Mouse (Mus musculus) intestine, embryonic 16.5 days (tissue): Measurements from ENCODE around the gene Nsmce4a. TPM values are rescaled to one million over a fixed set of nuclear protein-coding genes. Genes with fewer than 3 reads are reported as not detected.

ENCODE experiments used
- ATAC-seq: fragments of 200-750 bp; cut with Nextera tagmentation; 2 replicates; pipeline ENCODE4 v1.8.0; 2017; ENCODE audit warnings: moderate TSS enrichment, moderate library complexity
- H3K27ac ChIP-seq: fragments of 300-500 bp; sonication (generic); 2 replicates; pipeline ENCODE4 v1.5.1; 2014; ENCODE audit warnings: mild to moderate bottlenecking, low read length
- H3K27me3 ChIP-seq: fragments of 300-500 bp; sonication (generic); replicated peaks from 2 replicates; pipeline ENCODE4 v1.6.1; 2014; ENCODE audit warnings: low read length, control low read depth, mixed read lengths; ENCODE audit not compliant: control insufficient read depth, insufficient read depth
- H3K36me3 ChIP-seq: fragments of 300-500 bp; sonication (generic); 2 replicates; pipeline ENCODE4 v1.6.1; 2014; ENCODE audit warnings: low read length, control low read depth; ENCODE audit not compliant: control insufficient read depth, insufficient read depth
- H3K4me1 ChIP-seq: fragments of 300-500 bp; sonication (generic); 2 replicates; pipeline ENCODE4 v1.6.1; 2014; ENCODE audit warnings: low read length, control low read depth, mixed read lengths; ENCODE audit not compliant: control insufficient read depth, insufficient read depth
- H3K4me2 ChIP-seq: fragments of 300-500 bp; sonication (generic); 2 replicates; pipeline ENCODE4 v1.6.1; 2014; ENCODE audit warnings: low read depth, low read length, control low read depth
- H3K4me3 ChIP-seq: fragments of 300-500 bp; sonication (generic); 2 replicates; pipeline ENCODE4 v1.5.1; 2014; ENCODE audit warnings: mild to moderate bottlenecking, low read length
- H3K9ac ChIP-seq: fragments of 300-500 bp; sonication (generic); 2 replicates; pipeline ENCODE4 v1.6.1; 2014; ENCODE audit warnings: low read depth, low read length
- H3K9me3 ChIP-seq: fragments of 300-500 bp; sonication (generic); 2 replicates; pipeline ENCODE4 v1.6.1; 2016; ENCODE audit warnings: low read length, control low read depth; ENCODE audit not compliant: control insufficient read depth
- WGBS: fragments of 180-500 bp; shearing (Covaris S2); extraction: QIAGEN DNeasy Blood & Tissue Kit; methylation state at CpG from one replicate; pipeline ENCODE4 v1.1.7; 2014; 5-methylcytosine and 5-hydroxymethylcytosine counted together
- polyA plus RNA-seq: library from polyadenylated mRNA; unstranded; fragments of >200 nt; fragmentation: Nextera tagmentation; extraction: Ambion mirVana; gene quantifications from 2 replicates; pipeline ENCODE4 v1.2.1, GENCODE M21; 2015

Gene Nsmce4a
- polyA plus RNA-seq, 1 experiment from 2014 or later, result 86.1 TPM

DNA sequence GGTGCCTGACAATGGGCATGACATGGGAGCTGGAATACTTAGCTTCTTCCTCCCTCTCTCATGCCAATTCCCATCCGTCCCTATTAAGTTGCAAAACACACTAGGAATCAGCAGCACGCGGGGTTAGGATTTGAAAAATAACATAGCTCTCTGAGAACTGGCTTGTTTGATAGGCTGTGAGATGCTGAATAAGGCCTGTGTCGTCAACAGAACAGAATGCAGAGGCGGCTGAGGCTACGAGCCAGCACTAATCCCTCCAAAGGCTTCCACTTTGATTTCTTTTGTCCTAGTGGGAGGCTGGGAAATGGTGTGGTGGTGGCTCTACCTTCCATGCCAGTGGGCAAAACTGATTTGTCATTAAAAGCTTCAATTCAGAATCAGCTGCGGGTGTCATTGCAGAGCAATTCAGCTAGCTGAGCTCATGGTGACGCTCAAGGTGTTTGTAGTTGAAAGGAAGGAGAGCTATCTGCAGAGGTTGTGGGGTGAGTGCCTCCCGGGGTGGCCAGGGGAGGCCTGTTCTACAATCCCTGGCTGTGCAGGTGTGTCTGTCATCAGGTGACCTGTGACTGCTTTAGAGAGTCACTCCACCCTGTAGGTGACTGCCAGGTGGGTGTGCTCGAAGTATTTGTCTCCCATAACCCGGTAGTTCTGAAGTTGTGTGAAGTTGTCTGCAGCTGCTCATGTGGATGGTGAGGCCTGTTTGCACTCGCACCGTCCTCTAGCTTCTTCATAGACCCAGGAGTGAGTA lies 17.3 kb upstream of the Nsmce4a start:
- Histone ChIP-seq H3K36me3 (no peaks in the 10 kb centered on the region), H3K27ac (no peak overlapping the region; the same call in 1 of the 2 replicates), H3K9ac (no peak overlapping the region), H3K4me3 (no peak overlapping the region), H3K27me3 (no peaks in the 10 kb centered on the region), H3K4me2 (no peak overlapping the region), H3K4me1 (no peaks in the 10 kb centered on the region), H3K9me3 (no peaks in the 10 kb centered on the region)
- peak; percentile 87 for ATAC-seq
- 59% methylated on average over 13 of the region's 13 CpGs for whole genome bisulfite sequencing

DNA sequence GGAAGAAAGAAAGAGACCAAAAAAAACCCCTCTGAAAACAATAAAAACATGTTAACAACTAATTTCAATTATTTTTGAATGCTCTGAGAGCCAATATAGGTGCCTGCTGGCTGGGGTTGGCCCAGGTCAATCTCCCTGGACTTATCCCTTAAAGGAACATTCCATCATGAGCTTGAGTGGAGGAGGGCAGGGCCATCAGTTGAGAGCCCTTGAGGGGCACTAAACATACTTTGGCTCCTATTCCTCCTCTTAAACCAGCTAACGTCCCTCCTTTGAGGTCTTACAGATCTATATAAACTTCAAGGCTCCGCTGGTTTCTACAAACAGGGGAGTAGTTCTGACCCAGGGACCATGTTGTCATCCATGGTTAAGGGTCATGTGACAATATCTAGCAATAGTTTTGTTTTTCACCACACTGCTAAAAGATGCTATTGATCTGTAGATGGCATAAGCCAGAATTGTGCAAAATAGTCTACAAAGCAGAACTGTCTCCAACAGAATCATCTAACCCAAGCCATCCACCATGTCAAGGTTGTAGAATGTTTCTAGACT lies 13.7 kb upstream of the Nsmce4a start:
- H3K4me1 ChIP-seq, result no peaks in the 10 kb centered on the region
- no peak for ATAC-seq
- no peaks in the 10 kb centered on the region for H3K27me3 ChIP-seq
- no peaks in the 10 kb centered on the region for H3K36me3 ChIP-seq
- no peak overlapping the region for H3K4me3 ChIP-seq
- no peaks in the 10 kb centered on the region for H3K9me3 ChIP-seq
- H3K27ac ChIP-seq, result no peak overlapping the region
- no peak overlapping the region for H3K4me2 ChIP-seq
- H3K9ac ChIP-seq, result no peak overlapping the region
- WGBS, result 82% methylated on average over 2 of the region's 2 CpGs

DNA sequence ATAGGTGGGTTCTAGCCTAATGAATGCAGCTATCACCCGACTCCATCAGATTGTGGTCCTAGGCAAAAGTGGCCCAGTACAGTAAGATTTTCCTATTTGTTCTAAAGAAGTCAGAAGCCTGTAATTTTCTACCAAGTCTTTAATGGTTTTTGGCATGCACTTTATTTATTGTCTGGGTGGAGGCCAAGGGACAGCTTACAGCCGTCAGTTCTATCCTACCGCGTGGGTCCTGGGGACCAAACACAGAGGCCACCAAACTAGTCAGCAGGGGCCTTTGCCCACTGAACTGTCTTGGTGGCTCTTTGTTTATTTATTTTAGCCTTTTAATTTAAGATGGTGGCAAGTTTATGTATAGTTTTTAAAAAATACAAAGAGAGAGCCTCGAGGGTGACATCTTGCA lies 5.7 kb upstream of the Nsmce4a start:
- Histone ChIP-seq H3K36me3 (0 out of 2 replicates have a peak, but pooled peaks cover 2% of the 10 kb centered on the region), H3K27ac (no peak overlapping the region), H3K4me1 (no peaks in the 10 kb centered on the region; the same call in 1 of the 2 replicates), H3K4me3 (no peak overlapping the region), H3K9ac (no peak overlapping the region), H3K9me3 (0 out of 2 replicates have a peak, but pooled peaks cover 4% of the 10 kb centered on the region), H3K27me3 (no peaks in the 10 kb centered on the region), H3K4me2 (no peak overlapping the region)
- ATAC-seq, result no peak
- 63% methylated on average over 5 of the region's 5 CpGs for WGBS

DNA sequence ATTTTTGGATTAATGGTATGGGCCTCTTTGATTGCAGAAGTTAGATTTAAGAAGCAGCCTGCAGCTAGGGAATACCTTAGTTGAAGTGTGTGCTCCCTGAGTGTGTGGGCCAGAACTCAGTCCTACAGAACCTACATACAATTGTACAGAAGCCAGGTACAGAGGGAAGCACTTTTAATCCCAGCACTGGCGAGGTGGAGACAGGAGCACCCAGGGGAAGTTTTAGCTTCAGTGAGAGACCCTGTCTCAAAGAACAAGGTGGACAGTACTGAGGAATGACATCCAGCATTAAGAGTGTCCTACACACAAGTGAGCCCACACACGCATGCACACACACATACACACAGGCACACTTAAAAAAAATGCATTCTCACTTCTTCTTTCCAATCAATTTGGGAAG lies 5.1 kb upstream of the Nsmce4a start:
- no peak overlapping the region for H3K4me3 ChIP-seq
- WGBS, result 89% methylated on average over 2 of the region's 2 CpGs

DNA sequence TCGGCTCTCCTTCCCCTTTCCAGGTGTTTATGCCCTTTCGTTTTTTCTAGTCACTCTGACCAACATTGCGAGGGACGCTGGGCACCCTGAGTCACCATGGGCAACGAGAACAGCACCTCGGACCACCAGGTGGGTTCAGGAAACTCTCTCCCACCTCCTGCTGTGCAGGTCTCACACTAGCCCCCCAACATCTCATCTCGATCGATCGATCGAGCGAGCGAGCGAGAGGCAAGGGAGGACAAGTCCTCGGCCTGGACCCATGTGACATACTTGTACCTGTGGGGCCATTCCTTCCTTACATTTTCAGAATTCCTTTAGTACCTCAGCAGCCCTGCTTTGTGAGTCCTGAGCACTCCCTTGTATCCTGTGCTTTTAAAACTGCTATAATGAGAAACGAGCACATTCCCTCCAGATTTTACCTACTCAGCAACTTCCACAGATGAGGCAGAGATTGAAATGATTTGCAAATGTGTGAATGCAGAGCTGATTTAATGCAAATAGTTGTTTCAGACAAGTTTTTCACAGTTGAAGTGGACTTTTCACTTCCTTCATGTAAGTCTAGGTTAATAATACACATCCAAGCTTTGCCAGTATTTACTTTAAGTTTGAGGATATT lies 4.6 kb upstream of the Nsmce4a start, which contains the start of gene Tacc2:
Gene Tacc2 (plus strand): TSS at position 51 of the 616 bp plus-strand sequence.
- Histone ChIP-seq H3K27ac (peak within 1 kb of the TSS; percentile 25; the same call in 1 of the 2 replicates), H3K4me2 (peak within 1 kb of the TSS; percentile 58), H3K9ac (peak within 1 kb of the TSS; percentile 50)

More for the DNA sequence above, 5.1 kb upstream of the Nsmce4a start:
- Histone ChIP-seq H3K9ac (no peak overlapping the region), H3K9me3 (0 out of 2 replicates have a peak, but pooled peaks cover 4% of the 10 kb centered on the region), H3K36me3 (0 out of 2 replicates have a peak, but pooled peaks cover 2% of the 10 kb centered on the region), H3K4me1 (no peaks in the 10 kb centered on the region; the same call in 1 of the 2 replicates), H3K4me2 (no peak overlapping the region), H3K27ac (no peak overlapping the region), H3K27me3 (no peaks in the 10 kb centered on the region)
- no peak for ATAC-seq

DNA sequence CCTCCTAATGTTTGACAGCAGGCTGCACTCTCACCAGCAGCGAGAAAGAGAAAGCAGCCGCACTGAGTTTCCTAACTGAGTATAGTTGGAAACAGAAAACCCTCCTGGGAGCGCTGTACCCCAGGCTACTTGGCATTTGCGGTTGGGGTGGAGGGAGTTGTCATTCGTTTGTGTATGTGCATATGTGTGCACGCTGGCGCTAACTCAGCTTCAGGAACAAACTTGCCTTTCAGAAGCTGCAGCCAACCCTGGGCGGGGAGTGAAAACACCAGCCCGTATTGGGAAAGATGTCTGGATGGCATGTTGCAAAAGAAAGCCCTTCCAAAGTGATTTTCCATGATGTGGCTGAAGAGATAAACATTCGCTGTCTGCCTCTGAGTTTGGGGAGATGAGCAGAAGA lies 4.1 kb upstream of the Nsmce4a start:
- ATAC-seq, result no peak
- WGBS, result 18% methylated on average over 10 of the region's 10 CpGs
- Histone ChIP-seq H3K4me1 (no peaks in the 10 kb centered on the region; the same call in 1 of the 2 replicates), H3K36me3 (0 out of 2 replicates have a peak, but pooled peaks cover 2% of the 10 kb centered on the region), H3K4me3 (peak overlapping the region; percentile 34), H3K4me2 (peak overlapping the region; percentile 58), H3K9me3 (0 out of 2 replicates have a peak, but pooled peaks cover 4% of the 10 kb centered on the region), H3K27me3 (no peaks in the 10 kb centered on the region), H3K27ac (peak overlapping the region; percentile 25; the same call in 1 of the 2 replicates), H3K9ac (peak overlapping the region; percentile 50)

More for the DNA sequence above, 4.6 kb upstream of the Nsmce4a start, which contains the start of gene Tacc2:
- 26% methylated on average over 15 of the region's 15 CpGs for WGBS
- Histone ChIP-seq H3K36me3 (0 out of 2 replicates have a peak, but pooled peaks cover 2% of the 10 kb centered on the region), H3K27me3 (no peaks in the 10 kb centered on the region), H3K4me3 (peak within 1 kb of the TSS; percentile 34), H3K9me3 (0 out of 2 replicates have a peak, but pooled peaks cover 4% of the 10 kb centered on the region), H3K4me1 (no peaks in the 10 kb centered on the region; the same call in 1 of the 2 replicates)
- no peak for ATAC-seq

DNA sequence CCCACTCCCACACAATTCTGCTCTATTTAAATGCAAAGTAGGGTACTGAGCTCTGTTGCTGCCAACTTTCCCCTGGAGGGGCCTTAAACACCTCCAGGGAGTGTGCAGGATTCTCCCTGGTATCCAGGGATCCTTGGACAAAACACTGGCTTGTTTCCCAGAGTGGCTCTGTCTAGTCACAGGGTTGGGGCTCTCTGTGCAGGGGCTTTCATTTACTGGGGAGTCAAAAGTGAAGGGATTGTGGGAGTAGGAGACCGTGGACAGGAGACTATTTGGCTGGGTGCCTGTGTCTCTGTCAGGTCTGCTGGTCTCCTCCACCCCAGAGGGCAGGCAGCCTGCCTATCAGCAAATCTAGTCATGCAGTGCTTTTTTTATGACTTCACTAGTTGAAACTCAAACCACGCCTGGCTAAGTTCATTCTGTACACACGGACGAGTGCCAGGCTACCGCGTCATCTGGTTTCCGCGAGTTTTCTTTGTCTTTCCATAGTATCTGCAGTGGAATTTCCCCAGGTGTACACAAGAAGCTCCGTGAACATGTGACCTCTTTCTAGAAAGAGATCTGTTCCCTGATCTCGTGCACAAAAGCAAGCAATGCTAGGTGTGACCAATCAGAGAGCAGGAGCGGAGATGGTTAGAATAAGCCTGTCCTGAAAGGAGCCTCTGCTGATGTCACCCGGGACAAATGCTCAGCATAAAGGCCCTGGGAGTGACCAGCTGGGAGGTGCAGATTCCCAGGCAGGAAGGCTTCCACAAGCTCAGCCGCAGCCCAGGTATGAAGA lies 1.5 kb upstream of the Nsmce4a start:
- Histone ChIP-seq H3K4me2 (peak overlapping the region; percentile 31), H3K27ac (peak overlapping the region; percentile 74), H3K4me3 (peak overlapping the region; percentile 20), H3K36me3 (no peaks in the 10 kb centered on the region), H3K27me3 (no peaks in the 10 kb centered on the region), H3K4me1 (peaks cover 10% of the 10 kb centered on the region), H3K9me3 (no peaks in the 10 kb centered on the region), H3K9ac (peak overlapping the region; percentile 46)
- WGBS, result 30% methylated on average over 13 of the region's 13 CpGs
- peak; percentile 82 for ATAC-seq

DNA sequence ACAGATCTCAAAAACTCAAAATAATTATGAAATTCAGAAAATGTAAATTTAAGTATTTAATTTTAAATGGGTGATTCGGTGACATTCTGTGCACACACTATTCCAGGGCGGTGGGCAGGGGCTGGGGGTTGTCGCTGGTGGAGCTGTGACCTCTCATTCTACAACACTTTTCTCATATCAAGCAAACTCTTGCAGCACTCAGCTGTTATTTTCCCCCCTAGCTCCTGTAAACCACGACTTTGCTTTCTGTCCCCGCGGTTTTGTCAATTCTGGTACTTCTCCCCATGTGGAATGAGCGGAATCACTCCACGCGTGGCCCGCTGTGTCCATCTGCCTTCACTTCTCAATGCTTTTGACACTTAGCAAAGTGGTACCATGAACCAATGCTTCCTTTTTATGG lies 828 bp upstream of the Nsmce4a start:
- no peak overlapping the region for H3K9ac ChIP-seq
- peaks cover 17% of the 10 kb centered on the region for H3K4me1 ChIP-seq
- no peaks in the 10 kb centered on the region for H3K9me3 ChIP-seq
- H3K4me2 ChIP-seq, result no peak overlapping the region
- no peak overlapping the region for H3K4me3 ChIP-seq
- WGBS, result 92% methylated on average over 10 of the region's 10 CpGs
- no peaks in the 10 kb centered on the region for H3K27me3 ChIP-seq
- no peaks in the 10 kb centered on the region for H3K36me3 ChIP-seq
- no peak for ATAC-seq
- H3K27ac ChIP-seq, result no peak overlapping the region
